Mouse (Mus musculus) cerebellum, adult 9-10 months (tissue): Measurements from ENCODE around the gene Tcf20.
"Not testable (repeated sequence)": the region's sequence is repeated elsewhere in the genome, so short reads cannot be mapped to it uniquely, and the experiment has no call there.

Source experiments
- DNase-seq: peaks from one replicate; pipeline ENCODE4 v3.0.0; 2022

Tcf20 gene

DNA sequence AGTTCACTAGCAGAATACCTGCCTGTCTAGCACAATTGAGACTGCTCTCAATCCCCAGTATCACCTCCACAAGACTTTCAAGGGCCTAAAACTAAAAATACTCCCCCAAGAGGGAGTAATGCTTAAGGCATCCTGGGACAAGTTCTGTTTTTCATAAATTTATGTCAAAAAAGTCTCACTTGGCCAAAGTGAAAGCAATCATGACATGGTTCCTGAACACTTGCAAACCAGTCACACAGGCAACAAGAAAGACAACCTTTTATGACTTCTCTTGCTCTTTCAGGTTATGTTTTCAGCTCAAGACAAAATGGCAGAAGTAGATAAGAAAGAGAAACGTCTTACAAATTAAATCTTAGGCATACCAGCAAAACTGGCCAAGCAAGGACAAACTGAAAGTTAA is 91.3 kb downstream of the Tcf20 start:
- no peak for DNase-seq

DNA sequence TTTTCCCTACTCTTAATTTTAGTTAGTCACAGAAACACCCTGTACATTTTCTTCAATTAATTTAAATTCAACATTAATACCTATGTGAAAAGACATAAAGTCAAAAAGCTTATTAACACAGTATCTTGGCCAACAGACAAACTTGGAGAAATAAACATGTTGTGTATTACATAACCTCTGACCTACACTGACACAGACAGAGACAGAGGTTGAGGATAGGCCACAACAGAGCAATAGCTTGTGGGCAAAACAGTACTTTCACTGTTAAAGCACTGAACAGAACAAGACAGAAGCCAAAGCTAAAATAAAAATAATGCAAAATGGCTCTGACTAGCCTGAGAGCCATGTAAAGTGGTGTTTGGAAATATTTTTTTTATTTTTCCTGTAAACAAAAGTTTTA is 97.2 kb downstream of the Tcf20 start:
- no peak for DNase-seq

DNA sequence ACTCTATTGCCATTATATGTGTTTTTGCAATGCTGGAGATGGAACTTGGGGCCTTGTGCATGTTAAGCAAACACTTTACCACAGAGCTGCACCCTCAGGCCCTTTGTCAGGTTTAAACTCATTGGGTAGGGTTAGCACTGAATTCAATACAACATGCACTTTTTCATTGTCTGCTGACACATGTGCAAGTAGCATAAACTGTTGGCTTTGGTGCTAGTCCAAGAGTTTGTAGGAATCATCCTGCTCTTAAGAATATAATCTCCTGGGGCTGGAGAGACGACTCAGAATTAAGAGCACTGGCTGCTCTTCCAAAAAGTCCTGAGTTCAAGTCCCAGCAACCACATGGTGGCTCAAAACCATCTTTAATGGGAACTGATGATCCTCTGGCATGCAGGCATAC is 98.2 kb downstream of the Tcf20 start:
- DNase-seq: no peak

DNA sequence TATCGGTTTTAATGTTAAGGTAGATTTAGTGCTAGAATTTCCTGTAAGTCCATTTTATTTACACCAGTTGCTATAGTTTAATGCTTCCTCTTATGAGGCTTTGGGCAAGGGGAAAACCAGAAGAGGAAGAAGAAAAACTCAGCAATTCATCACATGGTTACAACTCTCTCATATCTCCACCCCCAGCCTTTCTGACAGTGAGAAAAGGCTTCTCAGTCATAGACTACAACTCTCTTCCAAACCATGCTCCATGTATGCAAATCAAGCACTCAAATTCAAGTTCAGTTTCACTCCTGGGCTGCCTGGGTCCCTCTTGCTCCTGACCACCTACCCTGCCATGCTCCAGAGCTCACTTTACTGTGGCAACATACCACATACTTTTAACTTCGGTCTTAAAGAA is 99.2 kb downstream of the Tcf20 start:
- no peak for DNase-seq

DNA sequence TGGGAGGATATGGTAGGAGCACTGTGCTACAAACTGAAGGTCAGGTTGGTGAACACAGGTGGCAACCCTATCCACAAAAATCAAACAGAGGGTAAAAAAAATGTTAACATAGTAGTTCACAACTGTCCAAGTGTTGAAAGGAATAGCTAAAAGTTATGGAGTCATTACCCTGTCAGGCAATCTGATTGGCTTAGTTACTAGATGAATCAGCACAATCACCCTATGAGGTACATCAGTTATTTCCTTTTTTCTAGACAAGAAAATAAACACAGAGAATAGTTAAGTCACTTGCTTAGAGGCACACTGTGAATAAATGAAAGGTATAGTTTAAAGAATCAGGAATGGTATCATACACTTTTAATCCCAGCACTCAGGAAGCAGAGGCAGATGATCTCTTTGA is 110.4 kb downstream of the Tcf20 start:
- no peak for DNase-seq

DNA sequence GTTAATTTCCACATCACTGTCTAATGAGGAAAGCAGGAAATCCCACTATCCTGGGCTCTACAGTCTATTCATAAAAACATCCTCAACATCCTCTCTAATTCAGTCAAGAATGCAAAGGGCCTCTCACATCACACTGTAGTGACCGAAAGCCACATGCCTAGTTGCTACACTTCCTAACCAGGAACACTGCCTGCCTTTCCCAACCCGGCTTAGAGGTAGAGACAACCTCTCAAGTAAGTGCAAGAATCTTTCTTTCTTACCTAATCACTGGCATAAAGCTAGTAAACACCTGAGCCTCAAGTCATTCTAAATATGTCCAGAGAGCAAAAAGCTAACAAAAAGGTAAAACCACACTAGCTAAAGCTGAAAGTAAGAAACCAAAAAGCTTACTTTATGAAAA is 110.8 kb downstream of the Tcf20 start:
- no peak for DNase-seq

DNA sequence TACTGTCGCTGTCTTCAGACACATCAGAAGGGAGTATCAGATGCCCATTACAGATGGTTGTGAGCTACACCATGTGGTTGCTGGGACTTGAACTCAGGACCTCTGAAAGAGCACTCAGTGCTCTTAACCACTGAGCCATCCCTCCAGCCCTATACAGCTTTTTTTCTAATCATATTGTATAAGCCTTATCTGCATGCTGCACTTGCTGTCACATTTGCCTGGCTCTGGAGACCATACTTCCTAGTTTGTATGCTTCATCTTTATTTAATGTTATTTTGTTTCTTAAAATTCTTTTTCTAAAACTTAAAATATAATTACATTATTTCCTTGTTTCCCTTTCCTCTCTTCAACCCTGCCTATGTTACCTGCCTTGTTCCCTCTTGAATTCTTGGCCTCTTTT is 115.6 kb downstream of the Tcf20 start:
- DNase-seq: no peak

DNA sequence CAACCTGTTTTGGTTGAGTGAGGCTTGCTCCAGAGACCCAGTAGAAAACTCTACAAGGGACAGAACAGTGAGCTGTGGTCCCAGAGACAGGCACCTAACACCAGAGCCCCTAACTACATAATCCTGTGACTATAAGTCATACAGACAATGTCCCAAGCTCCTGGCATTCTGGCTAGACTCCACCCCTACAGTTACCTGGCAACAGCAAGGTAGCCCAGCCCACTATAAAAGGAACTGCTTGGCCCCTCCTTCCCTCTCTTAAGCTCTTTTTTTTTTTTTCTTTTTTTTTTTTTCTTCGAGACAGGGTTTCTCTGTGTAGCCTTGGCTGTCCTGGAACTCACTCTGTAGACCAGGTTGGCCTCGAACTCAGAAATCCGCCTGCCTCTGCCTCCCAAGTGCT is 121.4 kb downstream of the Tcf20 start:
- not testable (repeated sequence) for DNase-seq

DNA sequence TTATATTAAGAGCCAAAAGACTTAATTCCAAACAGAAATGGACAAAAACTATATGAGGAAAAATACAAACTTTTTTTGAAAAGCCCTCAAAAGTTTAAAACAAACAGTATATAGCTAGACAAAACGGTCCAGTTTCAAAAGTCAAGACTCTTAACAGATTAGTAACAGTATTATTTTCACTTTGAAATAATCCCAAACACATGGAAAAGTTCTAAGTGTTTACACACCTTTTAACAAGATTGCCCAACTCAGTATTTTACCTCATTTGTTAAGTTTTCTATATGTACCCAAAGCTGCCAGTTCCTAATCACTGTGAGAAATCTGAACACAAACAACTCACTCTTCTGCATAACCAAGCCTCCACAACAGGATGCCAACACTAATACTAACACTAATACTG is 124.0 kb downstream of the Tcf20 start:
- no peak for DNase-seq

DNA sequence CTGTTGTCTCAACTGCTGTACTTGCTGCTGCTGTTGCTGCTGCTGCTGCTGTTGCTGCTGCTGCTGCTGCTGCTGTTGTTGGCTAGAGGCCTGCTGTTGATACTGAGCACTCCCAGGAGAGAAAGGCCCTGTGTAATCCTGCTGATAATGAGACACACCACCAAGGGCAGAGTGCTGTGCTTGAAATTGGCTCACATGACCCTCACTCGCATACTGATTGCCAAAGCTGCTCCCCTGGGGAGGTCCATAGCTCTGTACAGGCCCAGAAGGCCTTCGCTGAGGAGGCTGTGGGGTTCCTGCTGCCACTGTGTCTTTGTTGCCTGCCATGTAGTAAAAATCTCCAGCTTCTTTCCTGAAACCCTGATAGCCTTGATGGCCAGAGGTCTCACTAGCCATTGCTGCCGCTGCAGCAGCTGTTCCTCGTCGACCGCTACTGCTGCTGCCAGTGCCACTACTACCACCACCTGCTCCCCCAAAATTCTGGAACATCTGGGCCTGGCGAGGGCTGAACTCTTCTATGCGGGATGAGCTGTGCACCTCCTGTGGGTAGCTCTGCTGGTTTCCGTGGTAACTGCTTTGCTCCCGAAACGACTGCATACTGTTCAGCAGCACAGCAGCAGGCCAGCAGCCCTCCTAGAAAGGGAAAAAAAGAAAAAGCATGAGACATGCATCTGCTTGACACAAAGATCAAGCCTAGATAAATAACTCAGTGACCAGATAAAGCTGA is 130.9 kb downstream of the Tcf20 start:
- no peak for DNase-seq

DNA sequence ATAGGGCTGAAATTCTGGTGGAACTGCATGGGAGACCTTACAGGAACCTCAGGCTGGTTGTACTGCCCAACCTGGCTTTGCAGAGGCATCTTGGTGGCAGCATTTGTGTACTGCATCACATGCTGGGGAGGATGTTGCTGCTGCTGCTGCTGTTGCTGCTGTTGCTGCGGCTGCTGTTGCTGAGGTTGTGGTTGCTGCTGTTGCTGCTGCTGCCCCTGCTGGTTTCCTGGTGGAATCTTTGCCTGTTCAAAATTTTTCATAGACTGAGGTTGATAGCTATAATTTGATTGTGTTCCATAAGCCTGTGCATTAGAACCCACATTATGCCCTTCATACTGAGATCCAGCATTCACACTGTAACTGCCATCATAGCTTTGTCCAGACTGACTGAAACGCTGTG is 131.6 kb downstream of the Tcf20 start:
- DNase-seq: no peak

DNA sequence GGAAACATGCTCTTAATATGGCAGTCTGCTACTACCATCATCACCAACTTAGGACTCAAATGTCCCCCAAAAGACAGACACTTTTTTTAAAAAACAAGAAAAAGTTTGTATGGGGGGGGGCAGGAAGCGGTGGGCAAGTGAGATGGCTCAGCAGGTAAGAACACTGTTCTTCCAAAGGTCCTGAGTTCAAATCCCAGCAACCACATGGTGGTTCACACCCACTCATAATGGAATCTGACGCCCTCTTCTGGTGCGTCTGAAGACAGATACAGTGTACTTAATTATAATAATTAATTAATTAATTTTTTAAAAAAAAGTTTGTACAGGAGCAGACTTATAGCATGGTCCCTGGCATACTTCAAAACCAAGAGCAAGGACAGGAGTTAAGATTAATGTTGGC is 148.5 kb downstream of the Tcf20 start:
- no peak for DNase-seq

DNA sequence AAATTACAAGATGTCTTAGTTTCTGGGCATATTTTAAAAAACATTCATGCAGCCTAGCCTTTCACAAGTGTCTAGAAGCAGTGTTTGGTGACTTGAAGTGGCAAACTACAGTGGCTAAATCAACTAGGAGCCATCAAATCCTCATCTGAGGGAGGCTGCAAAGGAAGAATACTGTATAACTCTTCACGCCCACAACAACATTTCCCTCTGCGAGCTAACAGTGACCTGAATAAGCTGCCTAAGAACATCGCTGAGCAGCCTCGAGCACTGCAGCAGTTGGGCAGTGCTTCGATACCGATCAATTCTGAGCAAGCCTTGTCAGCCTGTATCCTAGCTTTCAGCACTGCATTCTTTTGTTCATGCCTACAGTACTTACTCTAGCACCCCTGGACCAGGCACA is 157.8 kb downstream of the Tcf20 start:
- no peak for DNase-seq

DNA sequence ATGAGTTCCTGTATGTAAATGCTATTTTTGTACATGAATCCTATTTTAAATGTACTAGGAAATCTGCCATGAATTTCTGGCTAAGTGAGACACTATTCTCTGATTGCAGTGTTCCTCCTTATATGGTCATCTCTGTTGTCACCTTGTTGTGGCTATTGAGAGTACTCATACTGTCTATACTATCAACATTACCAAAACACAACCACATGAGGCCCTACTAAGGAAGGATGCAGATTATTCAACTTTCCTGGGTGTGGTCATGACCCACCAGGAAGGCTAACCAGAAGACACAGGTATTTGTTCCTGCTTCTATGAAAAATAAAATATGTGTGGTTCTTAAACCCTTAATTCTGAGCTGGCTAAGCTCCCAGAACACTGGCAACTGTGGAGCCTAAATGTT is 161.8 kb downstream of the Tcf20 start:
- no peak for DNase-seq

DNA sequence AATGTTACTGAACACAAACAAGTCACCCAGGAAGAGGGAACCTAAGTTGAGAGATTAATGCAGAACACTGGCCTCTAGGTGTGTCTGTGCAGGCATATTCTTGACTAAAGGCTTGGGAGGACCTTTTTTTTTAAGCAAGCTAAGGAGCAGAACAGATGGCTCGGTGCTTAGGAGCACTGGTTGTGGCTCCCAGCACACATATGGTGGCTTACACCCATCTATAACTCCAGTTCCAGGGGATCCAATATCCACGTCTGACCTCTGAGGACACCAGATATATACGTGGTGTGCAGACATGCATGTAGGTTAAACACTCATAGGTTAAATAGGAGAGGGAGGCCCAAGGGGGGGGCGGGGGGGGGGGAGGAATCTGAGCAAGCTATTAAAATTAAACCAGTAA is 165.3 kb downstream of the Tcf20 start:
- DNase-seq: no peak

DNA sequence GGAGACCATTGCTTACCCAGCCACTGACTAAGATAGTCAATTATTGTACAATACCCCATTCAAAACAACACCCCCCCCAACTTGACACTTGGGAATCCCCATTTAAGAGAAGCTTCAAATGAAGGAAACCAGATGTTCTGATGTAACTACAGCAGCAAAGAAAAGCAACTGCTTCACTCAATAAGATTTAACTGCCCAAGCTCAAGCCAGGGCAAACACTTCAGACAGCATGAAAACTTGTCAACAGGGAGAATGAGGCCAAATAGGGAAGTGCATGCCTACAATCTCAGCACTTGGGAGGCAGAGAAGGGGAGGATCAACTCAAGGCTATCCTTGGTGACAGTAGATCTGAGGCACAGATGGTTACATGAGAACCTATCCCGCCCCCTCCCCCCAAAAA is 166.0 kb downstream of the Tcf20 start:
- no peak for DNase-seq

DNA sequence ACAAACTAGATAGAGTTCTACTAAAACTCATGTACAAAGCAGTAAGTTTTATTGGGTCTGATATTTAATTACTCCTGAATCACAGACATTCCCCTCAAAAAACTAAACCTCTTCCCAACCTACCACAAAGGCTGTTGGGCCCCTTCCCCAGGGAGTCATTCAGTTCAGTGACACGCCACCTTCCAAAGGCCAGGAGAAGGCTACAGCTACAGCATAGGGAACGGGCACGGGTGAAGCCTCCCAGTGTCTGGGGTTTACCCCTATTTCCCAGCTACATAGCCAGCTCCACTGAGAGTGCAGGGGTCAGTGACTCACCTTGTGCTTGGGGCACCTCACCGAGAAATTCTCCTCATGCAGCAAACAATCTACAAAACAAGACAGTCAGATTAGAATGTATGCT is 172.4 kb downstream of the Tcf20 start:
- no peak for DNase-seq

DNA sequence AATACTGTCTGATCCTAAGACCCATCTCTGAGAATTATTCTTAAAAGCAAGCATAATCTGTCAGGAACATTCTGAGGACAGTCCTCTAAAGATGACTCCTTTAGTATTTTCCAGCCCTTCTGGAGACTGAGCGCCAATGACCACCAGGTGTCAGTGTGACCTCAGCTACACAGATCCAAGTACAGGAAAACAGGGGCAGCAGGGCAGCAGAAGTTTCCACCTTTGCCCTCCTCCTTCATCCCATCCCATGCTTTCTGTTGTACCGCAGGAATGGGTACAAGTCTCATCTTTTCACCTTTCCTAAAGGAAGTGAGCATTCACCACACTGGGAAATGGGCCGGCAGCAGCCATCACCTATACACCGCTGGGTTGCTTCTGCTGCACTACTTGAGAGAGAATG is 172.9 kb downstream of the Tcf20 start:
- DNase-seq: peak; percentile 71

DNA sequence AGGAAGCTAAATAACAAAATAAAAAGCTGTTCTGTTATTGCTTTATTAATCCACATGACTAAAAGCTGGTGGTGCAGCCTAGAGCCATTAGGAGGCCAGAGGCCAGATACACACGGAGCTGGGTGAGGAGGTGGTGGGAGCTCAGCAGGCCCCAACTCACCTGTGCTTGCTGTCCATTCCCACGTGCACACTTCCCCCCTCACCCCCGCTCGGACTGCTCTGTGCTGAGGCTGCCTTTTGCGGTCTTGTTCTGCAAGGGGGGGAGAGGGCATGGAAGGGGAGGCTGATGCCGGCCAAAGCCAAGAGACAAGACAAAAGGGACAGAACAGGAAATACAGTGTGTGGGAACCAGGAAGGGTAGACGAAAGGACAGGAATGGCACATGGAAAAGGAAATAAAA is 173.4 kb downstream of the Tcf20 start:
- DNase-seq: no peak

DNA sequence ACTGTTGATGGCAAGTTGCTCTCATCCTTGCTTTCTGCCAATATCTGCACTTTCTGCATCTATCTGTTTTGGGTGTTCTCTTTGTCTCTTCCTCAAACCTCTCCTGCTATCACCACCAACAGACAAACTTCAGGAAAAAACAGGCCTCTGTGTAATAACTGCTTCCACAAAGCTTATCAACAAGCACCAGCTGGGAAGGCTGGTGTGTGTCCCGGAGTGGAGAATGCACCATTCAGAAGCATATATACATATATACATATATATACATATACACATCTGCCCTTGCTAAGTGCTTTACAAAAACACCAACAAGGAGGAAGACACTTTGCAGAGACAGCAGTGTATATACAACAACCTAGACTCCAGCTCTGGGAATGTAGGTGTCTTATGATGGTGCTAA is 177.1 kb downstream of the Tcf20 start:
- DNase-seq: no peak

DNA sequence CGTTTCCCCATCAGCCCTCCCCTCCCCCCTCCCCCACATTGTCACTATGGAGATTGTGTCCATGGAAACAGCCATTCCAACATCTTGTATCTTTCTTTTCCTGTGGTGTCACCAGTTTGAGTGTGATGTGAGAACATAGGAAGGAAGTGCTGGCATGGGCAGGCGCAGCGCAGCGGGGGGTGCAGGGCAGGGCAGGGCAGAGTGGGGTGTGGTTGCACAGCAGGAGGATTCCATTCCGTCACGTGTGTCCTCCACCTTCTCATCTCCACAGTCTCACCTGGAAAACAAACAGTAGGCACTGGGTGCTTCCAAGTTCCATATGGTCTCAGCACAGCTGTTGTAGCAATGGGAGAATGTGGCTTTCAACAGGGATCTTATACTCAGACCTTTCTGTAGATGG is 178.2 kb downstream of the Tcf20 start:
- no peak for DNase-seq

DNA sequence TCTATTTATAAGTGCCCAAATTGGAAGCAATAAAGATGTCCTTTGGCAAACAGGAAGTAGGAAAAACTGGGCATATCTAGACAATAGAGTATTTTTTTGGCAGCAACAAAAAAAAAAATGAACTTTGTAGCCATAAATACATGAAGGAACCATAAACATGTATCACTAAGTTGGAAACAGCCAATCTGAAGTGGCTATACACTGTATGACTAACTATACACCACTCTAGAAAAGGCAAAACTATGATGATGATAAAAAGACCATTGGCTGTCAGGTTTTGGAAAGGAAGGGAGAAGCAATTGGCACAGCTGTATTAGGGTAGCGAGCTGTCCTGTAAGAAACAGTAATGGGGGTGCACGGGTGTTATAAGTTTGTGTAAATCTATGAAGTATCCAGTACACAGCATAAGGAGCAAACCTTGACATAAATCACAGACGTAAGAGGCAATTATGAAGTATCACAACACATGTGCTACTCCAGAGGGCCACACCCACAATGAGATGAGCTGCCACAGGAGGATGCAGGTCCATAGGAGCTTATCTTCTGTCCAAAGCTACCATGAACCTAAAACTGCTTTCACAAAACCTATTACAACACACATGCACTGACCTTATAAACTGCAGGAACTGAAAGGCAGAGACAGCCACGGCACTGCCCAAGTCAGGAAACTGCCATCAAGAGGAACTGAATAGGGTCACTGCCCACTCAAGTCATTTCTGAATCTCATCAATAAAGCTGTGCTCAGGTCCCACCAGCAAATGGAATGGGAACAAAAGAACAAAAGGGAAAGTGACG is 180.5 kb downstream of the Tcf20 start:
- no peak for DNase-seq

DNA sequence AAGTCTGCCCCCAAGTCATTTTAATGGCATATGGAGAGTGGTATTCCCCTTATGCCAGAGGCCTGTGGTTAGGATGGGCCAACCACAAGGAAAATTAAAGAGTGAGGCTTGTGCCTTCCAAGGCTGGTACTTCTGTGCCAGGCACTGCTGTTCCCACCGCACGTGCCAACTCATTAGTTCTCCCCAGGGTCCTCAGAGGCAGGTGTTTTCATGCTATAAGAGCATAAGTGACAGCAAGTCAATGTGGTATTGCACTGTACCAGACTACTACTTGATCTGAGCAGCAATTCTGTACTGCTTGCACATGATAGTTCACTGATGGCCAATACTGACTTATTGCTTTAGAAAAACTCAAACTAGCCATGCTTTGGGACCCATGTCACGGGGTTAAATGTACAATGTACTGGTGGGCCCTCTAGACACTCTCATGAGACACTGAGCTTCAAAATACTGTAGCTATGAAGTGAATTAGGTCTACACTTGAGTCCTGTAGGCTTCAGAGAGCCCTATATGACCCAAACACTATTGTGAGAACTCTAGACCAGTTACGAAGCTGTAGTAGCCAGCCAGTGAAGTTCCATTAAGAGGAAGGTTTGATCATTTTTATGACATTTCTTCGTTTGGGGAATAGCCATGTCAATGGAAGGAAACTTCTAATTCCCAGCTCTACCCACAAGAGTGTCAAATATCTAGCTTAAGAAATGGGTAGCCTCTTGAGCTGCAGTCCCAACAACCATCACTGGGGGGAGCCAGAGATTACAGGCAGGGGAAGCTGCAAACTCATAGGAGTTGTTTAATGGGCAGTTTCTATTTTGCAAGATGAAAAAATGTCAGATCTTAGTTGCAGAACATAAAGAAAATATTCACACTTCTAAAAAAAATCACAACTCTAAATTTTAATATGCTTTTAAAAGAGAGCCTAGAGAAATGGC is 182.7 kb downstream of the Tcf20 start:
- peak; percentile 81 for DNase-seq
